Mouse (Mus musculus): ENCODE results near the gene Ccdc88a. TPM values are rescaled to one million over a fixed set of nuclear protein-coding genes. Genes with fewer than 3 reads are reported as not detected.

Ccdc88a gene
- polyA plus RNA-seq, 1 experiment: 18.7 TPM

- Histone ChIP-seq H3K4me3 (ENCODE audit: insufficient read depth, low read length) (no peak overlapping the region), H3K27ac (ENCODE audit: insufficient read depth, low read length) (no peak overlapping the region), H3K4me1 (ENCODE audit: control insufficient read depth, insufficient read depth, low read length) (no peaks in the 10 kb centered on the region)
- TF ChIP-seq POLR2A (IDR thresholded peaks at IDR 0.05; ENCODE audit: extremely low read depth, insufficient read depth, low read length): no peak
- no peak for TF ChIP-seq CTCF (IDR thresholded peaks at IDR 0.05; ENCODE audit: extremely low read depth, insufficient read depth, low read length)
Measured at GRCm38 (mm10) chr11:29423496-29423895, 50.0 kb downstream of the Ccdc88a start.

DNA sequence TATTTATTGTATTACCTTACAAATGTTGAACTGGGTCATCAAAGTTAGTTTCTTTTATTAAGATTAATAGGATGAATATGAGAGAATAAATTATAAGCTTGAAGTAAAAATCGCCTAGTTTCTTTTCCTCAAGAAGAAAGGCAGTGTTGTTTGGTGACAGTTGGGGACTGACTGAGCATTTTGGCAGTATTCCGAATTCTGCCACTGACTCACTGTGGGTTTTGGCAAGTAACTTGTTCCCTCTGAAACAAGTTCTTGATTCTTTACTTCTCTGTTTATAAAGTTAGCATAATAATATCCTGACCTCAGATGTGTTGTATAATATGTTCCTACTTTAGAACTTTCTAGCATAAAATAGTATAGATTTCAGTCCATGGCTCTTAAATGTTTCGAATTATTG, 55.3 kb downstream of the Ccdc88a start:
- H3K4me3 ChIP-seq (ENCODE audit: insufficient read depth, low read length): no peak overlapping the region
- H3K27ac ChIP-seq (ENCODE audit: insufficient read depth, low read length): no peak overlapping the region
- TF ChIP-seq CTCF (IDR thresholded peaks at IDR 0.05; ENCODE audit: extremely low read depth, insufficient read depth, low read length): no peak
- TF ChIP-seq POLR2A (IDR thresholded peaks at IDR 0.05; ENCODE audit: extremely low read depth, insufficient read depth, low read length): no peak
- no peaks in the 10 kb centered on the region for H3K4me1 ChIP-seq (ENCODE audit: control insufficient read depth, insufficient read depth, low read length)

GRCm38 (mm10) chr11:29431011-29431410, 57.6 kb downstream of the Ccdc88a start:
- no peaks in the 10 kb centered on the region for H3K4me1 ChIP-seq (ENCODE audit: control insufficient read depth, insufficient read depth, low read length)
- no peak overlapping the region for H3K4me3 ChIP-seq (ENCODE audit: insufficient read depth, low read length)
- no peak for TF ChIP-seq CTCF (IDR thresholded peaks at IDR 0.05; ENCODE audit: extremely low read depth, insufficient read depth, low read length)
- no peak for TF ChIP-seq POLR2A (IDR thresholded peaks at IDR 0.05; ENCODE audit: extremely low read depth, insufficient read depth, low read length)
- H3K27ac ChIP-seq (ENCODE audit: insufficient read depth, low read length): no peak overlapping the region

- Histone ChIP-seq H3K4me1 (ENCODE audit: control insufficient read depth, insufficient read depth, low read length) (no peaks in the 10 kb centered on the region), H3K4me3 (ENCODE audit: insufficient read depth, low read length) (no peak overlapping the region), H3K27ac (ENCODE audit: insufficient read depth, low read length) (no peak overlapping the region)
- TF ChIP-seq CTCF (IDR thresholded peaks at IDR 0.05; ENCODE audit: extremely low read depth, insufficient read depth, low read length) (no peak), POLR2A (IDR thresholded peaks at IDR 0.05; ENCODE audit: extremely low read depth, insufficient read depth, low read length) (no peak)
Measured at GRCm38 (mm10) chr11:29448741-29449140, 75.3 kb downstream of the Ccdc88a start.

GRCm38 (mm10) chr11:29474676-29475075, 101.2 kb downstream of the Ccdc88a start:
- Histone ChIP-seq H3K27ac (ENCODE audit: insufficient read depth, low read length) (no peak overlapping the region), H3K4me3 (ENCODE audit: insufficient read depth, low read length) (no peak overlapping the region), H3K4me1 (ENCODE audit: control insufficient read depth, insufficient read depth, low read length) (no peaks in the 10 kb centered on the region)
- TF ChIP-seq POLR2A (IDR thresholded peaks at IDR 0.05; ENCODE audit: extremely low read depth, insufficient read depth, low read length): no peak
- TF ChIP-seq CTCF (IDR thresholded peaks at IDR 0.05; ENCODE audit: extremely low read depth, insufficient read depth, low read length): no peak

GRCm38 (mm10) chr11:29493135-29493534, 119.7 kb downstream of the Ccdc88a start:
- Histone ChIP-seq H3K27ac (ENCODE audit: insufficient read depth, low read length) (no peak overlapping the region), H3K4me3 (ENCODE audit: insufficient read depth, low read length) (no peak overlapping the region), H3K4me1 (ENCODE audit: control insufficient read depth, insufficient read depth, low read length) (no peaks in the 10 kb centered on the region)
- TF ChIP-seq CTCF (IDR thresholded peaks at IDR 0.05; ENCODE audit: extremely low read depth, insufficient read depth, low read length) (no peak), POLR2A (IDR thresholded peaks at IDR 0.05; ENCODE audit: extremely low read depth, insufficient read depth, low read length) (no peak)

- Histone ChIP-seq H3K4me3 (ENCODE audit: insufficient read depth, low read length) (no peak overlapping the region), H3K4me1 (ENCODE audit: control insufficient read depth, insufficient read depth, low read length) (no peaks in the 10 kb centered on the region), H3K27ac (ENCODE audit: insufficient read depth, low read length) (no peak overlapping the region)
- no peak for TF ChIP-seq CTCF (IDR thresholded peaks at IDR 0.05; ENCODE audit: extremely low read depth, insufficient read depth, low read length)
- no peak for TF ChIP-seq POLR2A (IDR thresholded peaks at IDR 0.05; ENCODE audit: extremely low read depth, insufficient read depth, low read length)
Measured at GRCm38 (mm10) chr11:29496962-29497361, 123.5 kb downstream of the Ccdc88a start.

DNA sequence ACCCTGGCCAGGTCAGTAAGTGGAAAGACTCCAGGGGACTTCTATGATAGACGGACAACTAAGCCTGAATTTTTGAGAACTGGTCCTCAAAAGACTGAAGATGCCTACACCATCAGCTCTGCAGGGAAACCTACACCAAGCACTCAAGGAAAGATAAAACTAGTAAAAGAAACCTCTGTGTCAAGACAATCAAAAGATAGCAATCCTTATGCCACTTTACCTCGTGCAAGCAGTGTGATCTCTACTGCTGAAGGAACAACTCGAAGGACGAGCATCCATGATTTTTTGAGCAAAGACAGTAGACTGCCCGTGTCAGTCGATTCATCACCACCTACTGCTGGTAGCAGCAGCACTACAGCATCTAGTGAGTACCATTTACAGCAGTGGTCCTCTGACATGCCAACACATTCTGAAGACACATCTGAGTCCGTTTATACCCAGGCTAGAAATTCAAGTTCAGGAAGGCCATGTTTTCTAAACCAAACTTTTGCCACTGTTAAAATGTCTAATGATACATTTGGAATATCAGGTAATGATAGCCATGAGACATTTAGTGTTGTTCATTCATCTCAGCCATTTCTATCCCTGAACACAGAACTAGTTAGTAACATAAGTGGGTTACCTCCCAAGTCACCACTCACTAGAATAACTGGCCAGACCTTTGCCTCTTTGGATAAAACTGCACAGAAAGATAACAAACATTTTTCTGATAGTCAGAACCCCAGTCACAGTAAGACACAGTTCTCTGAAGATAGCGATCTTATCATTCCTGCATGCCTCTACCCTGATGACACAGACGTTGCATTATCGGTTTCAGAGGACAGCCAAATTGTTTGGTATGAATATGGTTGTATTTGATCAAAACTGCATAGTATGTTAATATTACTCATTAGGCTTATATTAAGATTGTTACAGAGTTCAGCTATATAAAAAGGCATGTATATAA, 130.8 kb downstream of the Ccdc88a start:
- H3K27ac ChIP-seq (ENCODE audit: insufficient read depth, low read length): no peak overlapping the region
- H3K4me1 ChIP-seq (ENCODE audit: control insufficient read depth, insufficient read depth, low read length): no peaks in the 10 kb centered on the region
- H3K4me3 ChIP-seq (ENCODE audit: insufficient read depth, low read length): no peak overlapping the region
- TF ChIP-seq CTCF (IDR thresholded peaks at IDR 0.05; ENCODE audit: extremely low read depth, insufficient read depth, low read length) (no peak), POLR2A (IDR thresholded peaks at IDR 0.05; ENCODE audit: extremely low read depth, insufficient read depth, low read length) (no peak)

DNA sequence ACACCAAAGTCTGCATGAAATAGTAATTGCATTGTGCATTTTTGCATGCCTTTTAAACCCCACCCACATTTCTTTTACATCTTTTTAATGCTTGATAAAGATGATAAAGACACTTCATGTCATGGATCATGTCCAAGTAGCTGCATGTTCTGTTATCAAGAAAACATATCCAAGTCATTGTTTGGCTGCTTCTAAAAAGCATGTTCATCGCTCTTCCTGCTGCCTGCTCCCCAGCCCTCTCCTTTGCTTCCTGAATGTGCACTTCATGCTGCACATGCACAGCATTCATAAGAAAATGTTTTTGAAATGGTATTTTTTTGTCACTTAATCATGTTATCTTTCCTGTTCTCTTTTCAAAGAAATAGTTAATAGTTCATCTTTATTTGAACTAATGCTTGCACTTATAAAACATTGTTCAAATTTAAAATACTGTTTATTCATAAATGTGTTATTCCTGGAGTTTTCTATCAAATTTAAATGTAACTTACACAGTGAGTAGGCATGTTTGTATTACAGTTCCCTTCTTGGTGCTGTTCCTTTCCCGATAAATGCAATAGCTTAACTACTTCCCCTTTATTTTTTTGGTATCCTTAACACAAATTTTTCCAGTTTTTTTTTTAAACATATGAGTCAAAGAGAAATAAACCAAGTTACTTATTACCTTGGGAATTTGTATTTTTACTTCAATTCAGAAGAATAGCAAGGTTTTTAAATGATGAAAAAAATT, 131.6 kb downstream of the Ccdc88a start:
- TF ChIP-seq POLR2A (IDR thresholded peaks at IDR 0.05; ENCODE audit: extremely low read depth, insufficient read depth, low read length): no peak
- TF ChIP-seq CTCF (IDR thresholded peaks at IDR 0.05; ENCODE audit: extremely low read depth, insufficient read depth, low read length): no peak
- H3K4me1 ChIP-seq (ENCODE audit: control insufficient read depth, insufficient read depth, low read length): no peaks in the 10 kb centered on the region
- H3K4me3 ChIP-seq (ENCODE audit: insufficient read depth, low read length): no peak overlapping the region
- no peak overlapping the region for H3K27ac ChIP-seq (ENCODE audit: insufficient read depth, low read length)

Measured in cortical plate, adult 2 months (tissue).